Mouse (Mus musculus): ENCODE data around the gene Kctd2.

DNA sequence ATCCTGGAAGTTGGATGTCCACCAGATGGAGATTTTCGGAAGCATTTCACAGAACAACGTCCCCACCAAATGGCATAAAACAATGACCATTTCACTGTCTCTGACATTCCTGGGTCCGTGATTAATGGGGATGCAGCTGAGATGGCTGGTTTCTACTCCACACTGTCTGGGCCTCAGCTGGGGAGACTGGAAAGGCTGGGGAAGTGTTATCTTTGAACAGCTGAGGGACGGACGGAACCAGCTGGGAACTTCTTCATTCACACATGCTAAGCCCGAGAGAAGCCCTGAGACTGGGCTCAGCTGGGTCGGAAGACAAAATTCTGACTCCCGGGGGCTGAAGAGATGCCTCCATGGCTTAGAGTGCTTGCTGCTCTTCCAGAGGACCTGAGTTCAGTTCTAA, 48.6 kb upstream of the Kctd2 start:
- TF ChIP-seq CTCF (IDR thresholded peaks at IDR 0.05; ENCODE audit: borderline replicate concordance, extremely low read depth, insufficient read depth, insufficient read length) (no peak), POLR2A (IDR thresholded peaks at IDR 0.05; ENCODE audit: borderline replicate concordance, extremely low read depth, insufficient read depth, insufficient read length, poor library complexity, severe bottlenecking) (no peak)
